Mouse (Mus musculus): ENCODE measurements around the gene Khdrbs1. TPM values are rescaled to one million over a fixed set of nuclear protein-coding genes. Genes with fewer than 3 reads are reported as not detected.
"Not testable (repeated sequence)": the region's sequence is repeated elsewhere in the genome, so short reads cannot be mapped to it uniquely, and the experiment has no call there.

Gene Khdrbs1
- polyA plus RNA-seq, 1 experiment, result 34.2 TPM

GRCm38 (mm10) chr4:129771672-129772521 lies 29.8 kb upstream of the Khdrbs1 start:
- H3K27ac ChIP-seq (ENCODE audit: insufficient read depth, low read length), result no peak overlapping the region
- peaks cover 5% of the 10 kb centered on the region for H3K4me1 ChIP-seq (ENCODE audit: control insufficient read depth, insufficient read depth, low read length)
- TF ChIP-seq CTCF (IDR thresholded peaks at IDR 0.05; ENCODE audit: extremely low read depth, insufficient read depth, low read length) (no peak), POLR2A (IDR thresholded peaks at IDR 0.05; ENCODE audit: extremely low read depth, insufficient read depth, low read length) (no peak)
- no peak overlapping the region for H3K4me3 ChIP-seq (ENCODE audit: insufficient read depth, low read length)

DNA sequence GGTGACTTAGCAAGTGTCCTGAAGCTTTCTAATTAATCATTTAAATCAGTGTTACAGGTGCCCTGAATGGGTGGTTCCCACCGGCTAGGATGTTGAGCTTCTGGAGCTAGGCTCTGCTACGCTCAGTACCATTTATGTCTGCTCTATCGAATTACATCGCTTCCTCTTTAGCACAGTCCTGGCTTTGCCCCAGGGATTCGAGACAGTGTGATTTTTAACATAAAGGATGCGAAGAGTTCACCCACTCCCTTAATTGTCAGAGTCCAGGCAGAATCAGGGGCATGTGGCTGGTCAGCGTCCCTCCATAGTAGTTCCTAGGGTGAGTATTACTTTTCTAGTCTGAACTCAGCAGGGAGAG lies 29.2 kb upstream of the Khdrbs1 start:
- TF ChIP-seq CTCF (IDR thresholded peaks at IDR 0.05; ENCODE audit: extremely low read depth, insufficient read depth, low read length) (no peak), POLR2A (IDR thresholded peaks at IDR 0.05; ENCODE audit: extremely low read depth, insufficient read depth, low read length) (no peak)
- Histone ChIP-seq H3K4me1 (ENCODE audit: control insufficient read depth, insufficient read depth, low read length) (peaks cover 5% of the 10 kb centered on the region), H3K27ac (ENCODE audit: insufficient read depth, low read length) (no peak overlapping the region), H3K4me3 (ENCODE audit: insufficient read depth, low read length) (no peak overlapping the region)

GRCm38 (mm10) chr4:129770600-129770999 lies 28.5 kb upstream of the Khdrbs1 start:
- Histone ChIP-seq H3K4me1 (ENCODE audit: control insufficient read depth, insufficient read depth, low read length) (peaks cover 5% of the 10 kb centered on the region), H3K27ac (ENCODE audit: insufficient read depth, low read length) (no peak overlapping the region), H3K4me3 (ENCODE audit: insufficient read depth, low read length) (no peak overlapping the region)
- TF ChIP-seq CTCF (IDR thresholded peaks at IDR 0.05; ENCODE audit: extremely low read depth, insufficient read depth, low read length), result no peak
- TF ChIP-seq POLR2A (IDR thresholded peaks at IDR 0.05; ENCODE audit: extremely low read depth, insufficient read depth, low read length), result no peak

DNA sequence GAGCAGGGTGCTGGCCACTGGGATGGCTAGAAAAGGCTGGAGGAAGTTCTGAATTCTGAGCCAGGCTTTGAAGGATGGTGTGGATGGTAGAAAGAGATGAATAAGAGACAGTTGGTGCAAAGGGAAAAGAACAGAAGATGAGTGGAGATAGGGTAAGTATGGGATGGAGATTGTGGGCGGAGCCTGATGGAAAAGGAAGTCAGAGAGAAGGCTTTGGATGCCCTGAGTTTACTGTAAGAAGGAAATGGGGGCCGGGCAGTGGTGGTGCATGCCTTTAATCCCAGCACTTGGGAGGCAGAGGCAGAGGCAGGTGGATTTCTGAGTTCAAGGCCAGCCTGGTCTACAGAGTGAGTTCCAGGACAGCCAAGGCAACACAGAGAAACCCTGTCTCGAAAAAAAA lies 26.6 kb upstream of the Khdrbs1 start:
- H3K4me3 ChIP-seq (ENCODE audit: insufficient read depth, low read length); H3K4me1 ChIP-seq (ENCODE audit: control insufficient read depth, insufficient read depth, low read length); H3K27ac ChIP-seq (ENCODE audit: insufficient read depth, low read length): not testable (repeated sequence)

DNA sequence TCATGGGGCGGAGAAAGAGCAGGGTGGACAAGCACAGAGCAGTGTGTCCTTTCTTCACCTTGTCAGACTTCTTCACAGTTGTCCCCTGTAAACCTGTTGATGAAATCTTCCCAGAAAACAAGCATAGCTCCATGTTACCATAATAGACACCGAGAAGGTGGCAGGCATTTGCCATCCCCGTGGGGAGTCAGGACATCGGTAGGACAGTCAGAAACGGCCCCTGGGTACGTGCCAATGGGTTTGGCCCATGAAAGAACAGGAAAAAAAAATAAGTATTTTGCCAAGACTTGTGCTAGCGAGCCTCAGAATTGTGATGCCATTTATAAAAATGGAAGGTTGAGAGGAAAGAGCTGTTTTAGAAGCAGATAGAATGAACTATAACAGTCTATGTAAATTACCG lies 25.7 kb upstream of the Khdrbs1 start:
- peaks cover 5% of the 10 kb centered on the region for H3K4me1 ChIP-seq (ENCODE audit: control insufficient read depth, insufficient read depth, low read length)
- TF ChIP-seq CTCF (IDR thresholded peaks at IDR 0.05; ENCODE audit: extremely low read depth, insufficient read depth, low read length) (no peak), POLR2A (IDR thresholded peaks at IDR 0.05; ENCODE audit: extremely low read depth, insufficient read depth, low read length) (no peak)
- no peak overlapping the region for H3K27ac ChIP-seq (ENCODE audit: insufficient read depth, low read length)
- no peak overlapping the region for H3K4me3 ChIP-seq (ENCODE audit: insufficient read depth, low read length)

- Histone ChIP-seq H3K27ac (ENCODE audit: insufficient read depth, low read length) (no peak overlapping the region), H3K4me3 (ENCODE audit: insufficient read depth, low read length) (no peak overlapping the region), H3K4me1 (ENCODE audit: control insufficient read depth, insufficient read depth, low read length) (no peaks in the 10 kb centered on the region)
- no peak for TF ChIP-seq POLR2A (IDR thresholded peaks at IDR 0.05; ENCODE audit: extremely low read depth, insufficient read depth, low read length)
- TF ChIP-seq CTCF (IDR thresholded peaks at IDR 0.05; ENCODE audit: extremely low read depth, insufficient read depth, low read length), result no peak
Measured at GRCm38 (mm10) chr4:129765351-129765750, 23.2 kb upstream of the Khdrbs1 start.

DNA sequence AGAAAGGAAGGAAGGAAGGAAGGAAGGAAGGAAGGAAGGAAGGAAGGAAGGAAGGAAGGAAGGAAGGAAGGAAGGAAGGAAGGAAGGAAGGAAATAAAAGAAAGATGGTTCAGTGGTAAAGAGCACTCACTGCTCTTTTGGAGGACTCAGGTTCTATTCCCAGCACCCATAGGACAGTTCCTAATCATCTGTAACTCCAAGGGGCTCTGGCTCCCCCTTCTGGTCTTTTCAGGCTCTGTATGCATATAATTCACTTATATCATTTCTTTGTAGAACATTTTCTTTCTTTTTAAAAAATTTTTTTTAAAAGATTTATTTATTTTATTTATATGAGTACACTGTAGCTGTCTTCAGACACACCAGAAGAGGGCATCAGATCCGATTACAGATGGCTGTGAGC lies 20.4 kb upstream of the Khdrbs1 start:
- H3K4me3 ChIP-seq (ENCODE audit: insufficient read depth, low read length); H3K27ac ChIP-seq (ENCODE audit: insufficient read depth, low read length); H3K4me1 ChIP-seq (ENCODE audit: control insufficient read depth, insufficient read depth, low read length): not testable (repeated sequence)

DNA sequence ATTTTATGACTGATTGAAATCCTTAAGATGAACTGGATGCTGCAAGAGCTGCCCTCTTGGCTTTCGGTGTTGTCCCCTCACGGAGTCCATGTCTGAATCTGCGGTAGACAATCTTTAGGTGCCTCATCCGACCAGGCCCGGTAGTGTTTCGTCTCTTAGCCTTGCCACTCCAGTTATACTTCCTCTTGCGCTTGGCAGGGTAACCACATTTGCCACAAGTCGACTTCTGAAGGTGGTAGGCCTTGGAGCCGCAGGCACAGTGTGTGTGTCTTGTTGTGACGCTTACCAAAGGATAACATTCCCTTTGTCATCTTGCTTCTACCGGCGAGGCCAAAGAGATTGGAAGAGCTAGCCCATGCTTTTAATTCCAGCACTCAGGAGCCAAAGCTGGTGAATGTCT lies 19.5 kb upstream of the Khdrbs1 start:
- TF ChIP-seq CTCF (IDR thresholded peaks at IDR 0.05; ENCODE audit: extremely low read depth, insufficient read depth, low read length) (no peak), POLR2A (IDR thresholded peaks at IDR 0.05; ENCODE audit: extremely low read depth, insufficient read depth, low read length) (no peak)
- no peak overlapping the region for H3K27ac ChIP-seq (ENCODE audit: insufficient read depth, low read length)
- H3K4me3 ChIP-seq (ENCODE audit: insufficient read depth, low read length), result no peak overlapping the region
- no peaks in the 10 kb centered on the region for H3K4me1 ChIP-seq (ENCODE audit: control insufficient read depth, insufficient read depth, low read length)

DNA sequence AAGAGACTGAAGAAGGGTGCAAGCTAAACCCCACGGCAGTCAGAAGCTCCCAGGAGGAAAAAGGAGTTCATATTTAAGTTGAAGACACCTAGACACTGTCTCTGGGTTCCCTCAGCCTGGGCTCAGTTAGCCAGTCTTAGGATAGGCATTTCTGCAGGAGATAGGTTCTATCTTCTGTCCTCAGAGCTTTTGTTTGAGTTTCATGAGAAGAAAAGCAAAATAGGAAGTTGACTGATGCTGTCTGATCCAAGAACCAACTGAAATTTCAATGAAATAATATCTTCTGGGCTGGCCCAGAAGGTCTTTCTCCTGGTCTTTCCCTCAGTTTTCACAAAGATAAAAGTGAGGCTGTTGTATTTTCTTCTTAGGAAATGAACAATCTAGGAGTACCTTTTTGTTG lies 13.4 kb upstream of the Khdrbs1 start:
- TF ChIP-seq POLR2A (IDR thresholded peaks at IDR 0.05; ENCODE audit: extremely low read depth, insufficient read depth, low read length) (no peak), CTCF (IDR thresholded peaks at IDR 0.05; ENCODE audit: extremely low read depth, insufficient read depth, low read length) (no peak)
- Histone ChIP-seq H3K4me1 (ENCODE audit: control insufficient read depth, insufficient read depth, low read length) (no peaks in the 10 kb centered on the region), H3K27ac (ENCODE audit: insufficient read depth, low read length) (no peak overlapping the region), H3K4me3 (ENCODE audit: insufficient read depth, low read length) (no peak overlapping the region)

DNA sequence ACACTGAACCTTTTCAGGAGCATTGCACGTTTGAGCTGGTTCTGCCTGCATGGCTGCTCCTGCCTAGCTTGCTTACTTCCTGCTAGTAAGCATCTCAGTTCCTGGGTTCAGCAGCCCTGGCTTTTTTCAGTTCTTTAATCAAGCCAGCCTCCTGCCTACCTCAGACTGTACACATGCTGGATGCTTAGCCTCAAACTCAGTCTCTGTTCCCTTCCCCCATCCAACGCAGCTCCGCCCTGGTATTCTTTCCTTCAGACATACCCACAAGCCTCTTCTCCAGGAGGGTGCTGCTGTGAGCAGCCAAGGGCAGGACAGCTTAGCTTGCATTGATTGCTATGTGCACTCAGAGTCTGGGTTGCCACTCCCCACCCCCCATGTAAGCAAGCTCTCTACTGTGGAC lies 12.6 kb upstream of the Khdrbs1 start:
- Histone ChIP-seq H3K4me3 (ENCODE audit: insufficient read depth, low read length) (no peak overlapping the region), H3K27ac (ENCODE audit: insufficient read depth, low read length) (no peak overlapping the region), H3K4me1 (ENCODE audit: control insufficient read depth, insufficient read depth, low read length) (no peaks in the 10 kb centered on the region)
- no peak for TF ChIP-seq POLR2A (IDR thresholded peaks at IDR 0.05; ENCODE audit: extremely low read depth, insufficient read depth, low read length)
- no peak for TF ChIP-seq CTCF (IDR thresholded peaks at IDR 0.05; ENCODE audit: extremely low read depth, insufficient read depth, low read length)

Measured in cortical plate, adult 2 months (tissue).